Mouse (Mus musculus): Measurements from ENCODE around the gene Plppr1. TPM values are rescaled to one million over a fixed set of nuclear protein-coding genes. Genes with fewer than 3 reads are reported as not detected.

Plppr1 gene
- total RNA-seq, 2 experiments from 2014 or later, result not detected

GRCm38 (mm10) chr4:49107895-49108294 is 48.8 kb downstream of the Plppr1 start:
- ATAC-seq (replicated peaks; ENCODE audit: low FRiP score, low TSS enrichment, poor library complexity, severe bottlenecking), result no peak

DNA sequence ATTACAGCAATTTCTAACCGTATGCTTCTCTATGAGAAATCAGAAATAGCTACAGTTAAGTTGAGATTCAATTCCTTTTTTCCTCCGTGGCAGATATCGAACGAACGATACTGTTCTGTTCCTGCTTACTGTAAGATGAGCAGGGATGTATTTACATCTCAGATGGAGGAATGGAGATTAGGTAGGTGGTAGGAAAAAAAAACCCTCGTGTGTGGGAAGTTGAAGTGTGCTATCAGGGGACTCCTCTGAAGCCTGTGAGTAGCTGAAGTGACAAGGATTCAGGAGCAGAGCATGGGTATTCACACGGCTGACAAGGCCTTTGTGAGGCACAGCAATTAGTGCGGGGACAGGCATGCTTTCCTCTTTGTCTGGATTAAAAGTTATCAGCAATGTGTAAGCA is 49.3 kb downstream of the Plppr1 start:
- no peak for ATAC-seq (replicated peaks; ENCODE audit: low FRiP score, low TSS enrichment, poor library complexity, severe bottlenecking)

- no peak for ATAC-seq (replicated peaks; ENCODE audit: low FRiP score, low TSS enrichment, poor library complexity, severe bottlenecking)
Measured at GRCm38 (mm10) chr4:49109989-49110388, 50.9 kb downstream of the Plppr1 start.

DNA sequence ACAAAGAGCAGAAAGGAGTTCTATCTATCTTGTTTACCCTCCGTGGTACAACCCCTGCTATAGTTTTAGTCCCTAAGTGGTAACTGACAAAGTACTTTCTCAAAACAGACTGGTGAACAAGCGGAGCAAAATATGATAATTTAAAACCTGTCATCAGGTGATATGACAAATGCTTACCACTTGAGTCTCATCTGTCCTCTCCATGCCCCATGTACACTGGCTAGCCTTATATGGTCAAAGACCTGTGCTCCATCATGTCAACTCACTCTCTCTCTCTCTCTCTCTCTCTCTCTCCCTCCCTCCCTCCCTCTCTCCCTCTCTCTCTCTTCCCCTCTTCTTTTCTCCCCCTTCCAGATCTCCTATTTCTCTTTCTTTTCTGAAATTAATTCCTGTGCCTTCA is 59.8 kb downstream of the Plppr1 start:
- no peak for ATAC-seq (replicated peaks; ENCODE audit: low FRiP score, low TSS enrichment, poor library complexity, severe bottlenecking)

GRCm38 (mm10) chr4:49144798-49145197 is 85.7 kb downstream of the Plppr1 start:
- ATAC-seq (replicated peaks; ENCODE audit: low FRiP score, low TSS enrichment, poor library complexity, severe bottlenecking), result no peak

DNA sequence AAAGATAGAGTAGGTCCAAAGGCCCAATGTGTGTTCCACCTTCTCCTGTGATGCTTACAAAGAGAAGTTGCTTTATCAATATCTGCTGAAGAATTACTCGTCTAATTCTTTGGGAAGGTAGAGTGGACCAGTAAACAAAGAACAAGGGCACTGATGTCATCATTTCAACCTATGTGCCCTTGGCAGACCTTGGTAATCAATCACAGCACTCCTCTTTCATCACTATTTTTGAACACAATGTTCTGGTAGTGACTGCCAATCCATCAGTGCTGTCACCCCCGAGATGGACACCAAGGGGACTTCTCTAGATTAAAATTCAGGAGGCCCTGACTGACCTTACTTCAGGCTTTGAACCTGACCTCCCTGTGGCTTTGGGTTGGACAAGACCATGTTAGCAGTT is 89.7 kb downstream of the Plppr1 start:
- no peak for ATAC-seq (replicated peaks; ENCODE audit: low FRiP score, low TSS enrichment, poor library complexity, severe bottlenecking)

GRCm38 (mm10) chr4:49149251-49149650 is 90.2 kb downstream of the Plppr1 start:
- ATAC-seq (replicated peaks; ENCODE audit: low FRiP score, low TSS enrichment, poor library complexity, severe bottlenecking), result no peak

GRCm38 (mm10) chr4:49153849-49154248 is 94.8 kb downstream of the Plppr1 start:
- peak; percentile 94 for ATAC-seq (replicated peaks; ENCODE audit: low FRiP score, low TSS enrichment, poor library complexity, severe bottlenecking)

DNA sequence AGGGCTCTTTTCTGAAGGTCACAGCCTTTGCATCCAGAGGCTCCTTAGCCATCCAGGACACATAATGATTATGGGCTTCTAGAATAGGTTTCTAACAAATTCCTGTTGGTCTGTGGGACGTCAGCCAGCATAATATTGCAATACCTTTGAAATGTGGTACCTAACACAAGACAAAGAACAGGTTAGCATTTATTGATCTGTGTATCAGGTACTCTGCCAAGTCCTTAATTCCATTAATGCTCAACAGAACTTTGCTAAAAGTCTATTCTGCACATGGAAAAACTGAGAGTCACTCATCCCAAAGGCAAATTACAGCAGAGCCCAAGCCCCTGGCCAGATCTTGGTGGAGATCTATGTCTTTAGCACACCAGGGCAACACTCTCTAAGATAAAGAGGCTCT is 97.7 kb downstream of the Plppr1 start:
- ATAC-seq (replicated peaks; ENCODE audit: low FRiP score, low TSS enrichment, poor library complexity, severe bottlenecking), result no peak

DNA sequence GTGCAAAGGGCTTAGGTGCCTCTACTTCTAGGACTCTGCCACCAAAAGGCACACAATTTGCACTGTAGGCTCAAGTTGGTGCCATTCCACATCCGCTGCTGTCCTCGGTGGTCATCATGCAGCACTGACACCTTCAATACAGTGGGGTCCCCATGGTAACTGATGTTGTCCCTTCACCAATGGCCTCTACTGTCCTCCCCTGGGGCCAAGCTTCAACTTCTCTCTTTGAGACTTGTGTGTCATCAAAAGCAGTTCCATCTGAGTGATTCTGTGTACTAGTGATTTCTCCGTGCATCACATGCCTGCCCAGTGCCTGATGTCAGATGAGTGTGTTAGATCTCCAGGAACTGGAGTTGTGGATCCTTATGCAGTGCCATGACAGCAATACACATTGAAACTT is 104.2 kb downstream of the Plppr1 start:
- no peak for ATAC-seq (replicated peaks; ENCODE audit: low FRiP score, low TSS enrichment, poor library complexity, severe bottlenecking)

DNA sequence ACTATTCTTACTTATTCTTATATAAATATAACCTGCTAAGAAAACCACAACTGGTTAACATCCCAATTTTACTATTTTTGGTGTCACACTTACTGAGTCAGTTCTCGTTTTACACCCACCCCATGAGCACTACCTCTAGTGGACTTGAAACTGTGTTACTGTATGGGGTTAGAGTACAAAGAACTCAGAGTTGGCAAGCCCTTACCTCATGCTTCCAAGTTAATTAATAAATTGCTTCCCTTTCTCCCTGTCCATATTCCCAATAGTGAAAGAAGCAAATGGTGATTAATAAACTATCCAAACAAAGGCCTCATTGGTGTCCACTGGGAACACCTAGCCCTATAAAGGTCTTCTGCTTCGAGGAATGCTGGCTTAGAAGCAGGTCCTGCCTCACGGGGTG is 107.3 kb downstream of the Plppr1 start:
- ATAC-seq (replicated peaks; ENCODE audit: low FRiP score, low TSS enrichment, poor library complexity, severe bottlenecking), result no peak

DNA sequence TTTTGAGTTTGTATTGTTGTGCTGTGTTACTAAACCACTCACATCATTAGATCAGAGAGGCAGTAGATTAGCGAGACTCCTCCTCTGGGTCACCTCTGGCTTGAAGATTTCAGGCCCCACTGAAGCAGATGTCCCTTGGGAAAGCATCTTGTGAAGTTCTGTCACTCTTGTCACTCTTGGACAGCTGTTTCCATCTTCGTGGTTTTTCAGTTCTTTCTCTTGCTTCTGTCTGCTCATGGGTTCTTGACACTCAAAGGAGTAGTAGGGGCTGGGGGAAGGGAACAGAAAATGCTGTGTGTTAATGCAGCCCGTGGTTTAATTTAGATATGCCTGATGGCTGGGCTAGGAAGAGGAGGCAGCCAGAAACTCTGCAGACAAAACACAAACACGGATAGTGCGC is 108.0 kb downstream of the Plppr1 start:
- ATAC-seq (replicated peaks; ENCODE audit: low FRiP score, low TSS enrichment, poor library complexity, severe bottlenecking), result no peak

DNA sequence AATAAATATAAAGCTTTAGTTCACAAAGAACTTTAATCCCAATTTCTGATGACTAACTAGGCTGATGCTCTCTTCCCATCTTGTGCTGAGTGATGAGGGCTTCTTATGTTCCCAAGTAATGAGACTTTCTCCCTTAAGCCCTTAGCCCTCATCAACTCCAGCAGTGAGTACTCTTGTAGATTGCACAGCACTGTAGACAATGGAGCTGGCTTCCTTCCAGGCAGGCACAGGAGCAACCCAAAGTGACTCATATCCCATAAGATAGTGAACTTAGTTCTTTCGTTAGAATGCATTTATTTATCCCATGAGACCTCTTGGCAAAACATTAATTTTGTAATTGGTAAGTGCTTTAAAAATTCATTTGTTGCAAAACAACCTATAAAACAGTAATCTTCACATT is 110.4 kb downstream of the Plppr1 start:
- no peak for ATAC-seq (replicated peaks; ENCODE audit: low FRiP score, low TSS enrichment, poor library complexity, severe bottlenecking)

- no peak for ATAC-seq (replicated peaks; ENCODE audit: low FRiP score, low TSS enrichment, poor library complexity, severe bottlenecking)
Measured at GRCm38 (mm10) chr4:49178101-49178500, 119.0 kb downstream of the Plppr1 start.

DNA sequence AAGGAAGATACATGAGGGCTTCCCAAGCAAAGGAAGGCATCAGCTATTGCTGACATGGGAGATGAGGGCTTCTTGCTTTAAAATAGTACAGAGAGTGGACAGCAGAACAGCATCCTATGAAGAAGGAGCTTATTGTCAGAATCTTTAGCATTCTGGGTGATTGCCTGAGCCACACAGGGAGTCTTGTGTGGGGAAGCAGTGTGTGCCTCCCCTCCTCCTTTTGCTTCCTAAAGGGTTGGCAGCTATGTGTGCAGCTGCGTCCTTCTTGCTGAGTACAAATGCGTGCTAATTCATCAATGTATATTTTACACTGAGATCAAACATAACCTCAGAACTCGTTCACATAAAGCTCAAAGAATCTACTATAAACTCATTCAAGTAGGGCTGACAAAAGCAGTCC is 119.8 kb downstream of the Plppr1 start:
- no peak for ATAC-seq (replicated peaks; ENCODE audit: low FRiP score, low TSS enrichment, poor library complexity, severe bottlenecking)

DNA sequence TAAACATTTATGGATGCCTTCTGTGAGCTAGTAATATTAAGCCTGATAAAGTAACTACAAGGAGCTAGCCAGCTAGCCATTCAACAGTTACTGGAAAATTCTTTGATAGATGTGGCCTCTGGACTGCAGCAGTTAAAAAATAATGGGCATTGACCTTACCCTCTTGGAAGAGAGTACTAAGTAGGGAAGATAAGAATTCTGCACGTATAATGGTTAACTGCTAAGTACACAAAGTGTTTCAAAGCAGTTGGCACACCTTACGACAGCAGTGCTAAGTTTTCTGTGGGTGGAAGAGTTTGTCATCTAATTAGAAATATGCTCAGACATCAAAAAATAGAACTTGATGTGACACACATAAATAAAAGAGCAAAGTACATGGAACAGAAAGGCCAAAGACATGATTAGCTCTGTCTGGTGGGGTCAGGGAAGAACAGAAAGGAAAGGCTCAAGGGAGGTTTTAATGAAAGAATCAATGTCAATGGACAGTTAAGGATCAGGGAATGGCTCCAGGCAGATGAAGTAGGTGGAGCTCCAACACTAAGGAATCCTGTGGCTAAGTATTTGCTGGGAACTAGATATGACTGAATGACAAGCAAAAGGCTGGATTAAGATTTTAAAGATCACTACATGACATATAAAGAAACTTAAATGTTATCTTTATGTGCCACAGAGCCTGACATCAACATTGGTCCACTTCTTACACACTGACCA is 120.6 kb downstream of the Plppr1 start:
- ATAC-seq (replicated peaks; ENCODE audit: low FRiP score, low TSS enrichment, poor library complexity, severe bottlenecking), result no peak

DNA sequence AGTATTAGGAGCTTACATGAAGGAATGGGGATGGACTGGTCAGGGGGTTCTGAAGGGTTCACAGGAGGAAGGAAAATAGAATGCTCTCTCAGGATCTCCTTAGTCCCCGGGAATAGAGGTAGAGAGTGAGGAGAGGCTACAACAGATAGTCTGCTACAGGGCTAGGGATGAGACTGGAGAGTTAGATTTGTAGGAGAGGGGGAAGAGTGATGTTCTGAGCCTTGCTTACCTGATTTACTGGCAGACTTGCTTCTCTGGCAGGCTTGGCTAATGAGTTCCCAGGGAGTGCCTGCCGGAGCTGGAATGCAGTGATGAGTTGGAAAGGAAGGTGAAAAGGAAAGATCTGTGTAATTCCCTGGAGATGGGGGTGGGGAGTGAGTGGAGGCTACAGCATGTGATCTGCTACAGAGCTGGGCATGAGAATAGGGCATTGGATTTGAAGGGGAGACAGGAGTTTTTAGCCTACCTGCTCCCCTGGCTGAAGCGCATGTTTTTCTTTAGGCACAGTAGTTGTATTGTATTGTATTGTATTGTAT is 131.0 kb downstream of the Plppr1 start:
- no peak for ATAC-seq (replicated peaks; ENCODE audit: low FRiP score, low TSS enrichment, poor library complexity, severe bottlenecking)

- 0 out of 2 replicates have a peak, but pooled peaks have one; percentile 50 for ATAC-seq (replicated peaks; ENCODE audit: low FRiP score, low TSS enrichment, poor library complexity, severe bottlenecking)
Measured at GRCm38 (mm10) chr4:49197125-49197747, 138.2 kb downstream of the Plppr1 start.

DNA sequence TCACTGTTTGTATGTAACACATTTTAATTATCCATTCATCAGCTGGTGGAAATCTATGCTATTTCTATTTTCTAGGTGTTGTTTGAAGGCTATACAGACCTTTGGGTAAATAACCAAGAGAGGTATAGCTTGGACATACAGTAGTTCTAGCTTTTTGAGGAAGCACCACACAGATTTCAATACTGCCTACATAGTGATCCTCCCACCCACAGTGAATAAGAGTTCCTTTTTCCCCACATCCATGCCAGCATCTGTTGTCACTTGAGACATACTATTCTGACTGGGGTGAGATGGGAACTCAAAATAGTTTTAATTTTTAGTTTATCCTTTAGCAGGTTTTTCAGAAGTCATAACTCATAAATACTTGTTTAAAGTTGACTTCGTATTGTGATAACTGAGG is 151.4 kb downstream of the Plppr1 start:
- no peak for ATAC-seq (replicated peaks; ENCODE audit: low FRiP score, low TSS enrichment, poor library complexity, severe bottlenecking)

DNA sequence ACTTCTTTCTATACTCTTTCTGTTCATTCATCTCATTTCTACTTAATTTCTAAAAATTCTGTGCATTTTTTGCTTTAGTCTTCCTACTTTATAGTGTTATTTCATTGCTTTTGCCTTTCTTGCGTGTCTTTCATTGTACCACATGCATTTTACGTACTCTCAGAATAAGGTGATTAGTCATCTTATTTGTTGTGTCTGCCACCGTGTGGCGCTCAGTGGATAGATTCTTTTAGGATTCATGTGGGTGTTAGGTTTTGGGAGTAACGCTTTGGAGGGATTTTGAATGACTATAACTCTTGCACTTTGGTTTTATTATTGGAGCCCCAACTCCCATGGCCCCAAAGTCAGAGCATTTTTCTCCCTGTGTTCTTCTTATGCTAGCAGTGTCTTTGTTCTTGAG is 152.5 kb downstream of the Plppr1 start:
- no peak for ATAC-seq (replicated peaks; ENCODE audit: low FRiP score, low TSS enrichment, poor library complexity, severe bottlenecking)
